Mouse (Mus musculus): Measurements from ENCODE around the gene Got1.

DNA sequence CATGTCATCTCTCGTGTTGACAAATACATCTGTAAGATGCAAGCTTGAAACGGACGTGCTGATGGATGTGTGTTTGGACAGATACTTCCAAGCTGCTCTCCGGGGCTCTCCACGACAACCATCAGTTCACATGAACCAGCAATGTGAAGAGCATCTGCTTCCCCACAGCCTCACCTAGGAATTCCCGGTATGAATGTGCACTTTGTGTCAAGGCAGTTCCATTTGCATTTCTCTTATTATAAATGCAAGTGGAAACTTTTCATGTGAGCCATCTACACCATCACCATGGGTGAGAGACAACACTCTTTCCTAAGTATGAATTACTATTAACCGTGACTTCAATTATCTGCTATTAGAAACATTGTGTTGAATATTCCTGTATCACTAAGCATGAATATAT, 6.6 kb downstream of the Got1 start:
- TF ChIP-seq CTCF (IDR thresholded peaks at IDR 0.05; ENCODE audit: low read depth, low read length) (no peak), POLR2A (IDR thresholded peaks at IDR 0.05; ENCODE audit: insufficient read depth, low read length) (no peak)
